Mouse (Mus musculus) gastrocnemius, postnatal 4 days (tissue): ENCODE results near the gene Chd3. TPM values are rescaled to one million over a fixed set of nuclear protein-coding genes. Genes with fewer than 3 reads are reported as not detected.
"Not testable (repeated sequence)": the region's sequence is repeated elsewhere in the genome, so short reads cannot be mapped to it uniquely, and the experiment has no call there.

Experiments
- DNase-seq, 2 experiments: peaks; one replicate each; pipeline ENCODE4 v3.0.0; 2021 to 2022; ENCODE audit warnings: low spot score in 2 of 2, mixed read lengths in 2 of 2
- total RNA-seq, 2 experiments: library from RNA; stranded (reverse); gene quantifications; 2 replicates each; pipeline ENCODE4 v1.2.3; 2021

The Chd3 gene
- total RNA-seq, 2 experiments from 2014 or later = 73.0 to 80.8 TPM

GRCm38 (mm10) chr11:69406867-69407723, 37.9 kb upstream of the Chd3 start:
- no peak for DNase-seq

- no peak for DNase-seq
Observed at GRCm38 (mm10) chr11:69406282-69406681, 37.1 kb upstream of the Chd3 start.

DNA sequence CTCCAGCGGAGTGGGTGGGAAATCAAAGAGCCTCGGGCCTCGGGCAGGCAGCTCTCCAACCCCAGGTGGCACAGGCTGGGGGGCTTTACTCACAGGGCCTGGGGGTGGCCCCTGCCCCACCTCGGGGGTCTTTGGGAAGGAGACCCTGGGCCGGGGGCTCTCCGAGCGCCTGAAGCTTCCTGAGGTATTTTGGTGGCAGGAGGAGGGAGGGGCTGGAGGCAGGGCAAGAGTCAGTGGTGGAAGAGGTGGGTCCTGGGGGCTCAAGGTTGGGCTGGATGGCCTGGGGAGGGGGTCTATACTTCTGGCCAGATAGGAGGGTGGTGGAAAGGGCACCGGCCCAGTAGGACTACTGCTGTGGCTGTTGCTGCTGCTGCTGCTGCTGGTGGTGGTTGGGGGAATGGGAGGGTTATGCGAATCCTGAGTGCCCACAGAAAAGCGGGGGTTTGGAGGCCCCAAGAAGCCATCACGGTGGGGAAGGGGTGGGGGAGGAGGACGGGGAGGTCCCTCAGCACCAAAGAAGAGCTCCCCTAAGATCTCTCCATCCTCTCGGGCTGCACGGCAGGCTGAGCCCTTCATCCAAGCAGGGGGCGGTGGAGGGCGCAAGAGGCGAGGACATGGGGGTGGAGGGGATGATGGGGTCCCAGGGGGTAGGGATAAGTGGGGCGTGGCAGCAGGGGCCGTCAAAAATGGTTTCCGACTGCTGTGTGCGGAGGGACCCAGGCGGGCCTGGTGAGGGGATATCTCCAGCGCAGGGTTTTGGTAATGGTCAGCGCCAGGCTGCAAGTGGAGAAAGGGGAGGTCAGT, 36.4 kb upstream of the Chd3 start:
- peak in 1 of 2 experiments; percentile 18 for DNase-seq

DNA sequence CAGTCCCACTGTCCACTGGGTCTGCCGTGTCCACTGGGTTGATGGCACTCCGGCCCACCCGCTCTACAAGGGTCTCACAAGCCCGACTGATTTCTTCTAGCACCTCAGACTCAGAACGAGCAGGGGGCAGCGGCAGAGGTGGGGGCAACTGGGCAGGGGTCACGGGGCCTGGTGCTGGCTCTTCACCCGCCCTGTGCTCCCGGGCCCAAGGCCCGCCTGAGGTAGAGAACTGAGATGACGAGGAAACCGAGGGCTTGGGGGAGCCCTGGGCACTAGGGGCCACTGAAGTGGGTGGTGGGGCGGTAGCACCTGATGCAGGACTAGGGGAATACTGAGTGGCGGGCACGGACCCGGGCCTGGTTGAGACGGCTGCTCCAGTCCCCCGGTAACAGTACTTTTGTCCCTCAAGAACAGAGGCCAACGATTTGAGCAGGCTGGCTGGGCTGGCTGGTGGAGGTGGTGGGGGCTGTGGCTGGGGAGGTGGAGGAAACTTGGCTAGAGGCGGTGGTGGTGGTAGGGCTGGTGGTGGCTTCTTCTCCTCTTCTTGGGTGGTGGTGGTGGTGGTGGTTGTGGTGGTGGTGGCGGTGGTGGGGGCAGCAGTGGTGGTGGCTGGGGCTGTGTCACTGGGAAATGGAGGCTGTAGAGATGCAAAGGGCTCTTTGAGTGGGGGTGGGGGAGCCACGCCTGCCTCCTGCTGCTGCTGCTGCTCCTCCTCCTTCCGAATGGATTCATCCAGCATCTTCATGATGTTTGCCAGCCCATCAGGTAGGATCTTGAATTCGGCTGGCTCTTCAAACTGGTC, 35.6 kb upstream of the Chd3 start:
- peak in 1 of 2 experiments; percentile 18 for DNase-seq

DNA sequence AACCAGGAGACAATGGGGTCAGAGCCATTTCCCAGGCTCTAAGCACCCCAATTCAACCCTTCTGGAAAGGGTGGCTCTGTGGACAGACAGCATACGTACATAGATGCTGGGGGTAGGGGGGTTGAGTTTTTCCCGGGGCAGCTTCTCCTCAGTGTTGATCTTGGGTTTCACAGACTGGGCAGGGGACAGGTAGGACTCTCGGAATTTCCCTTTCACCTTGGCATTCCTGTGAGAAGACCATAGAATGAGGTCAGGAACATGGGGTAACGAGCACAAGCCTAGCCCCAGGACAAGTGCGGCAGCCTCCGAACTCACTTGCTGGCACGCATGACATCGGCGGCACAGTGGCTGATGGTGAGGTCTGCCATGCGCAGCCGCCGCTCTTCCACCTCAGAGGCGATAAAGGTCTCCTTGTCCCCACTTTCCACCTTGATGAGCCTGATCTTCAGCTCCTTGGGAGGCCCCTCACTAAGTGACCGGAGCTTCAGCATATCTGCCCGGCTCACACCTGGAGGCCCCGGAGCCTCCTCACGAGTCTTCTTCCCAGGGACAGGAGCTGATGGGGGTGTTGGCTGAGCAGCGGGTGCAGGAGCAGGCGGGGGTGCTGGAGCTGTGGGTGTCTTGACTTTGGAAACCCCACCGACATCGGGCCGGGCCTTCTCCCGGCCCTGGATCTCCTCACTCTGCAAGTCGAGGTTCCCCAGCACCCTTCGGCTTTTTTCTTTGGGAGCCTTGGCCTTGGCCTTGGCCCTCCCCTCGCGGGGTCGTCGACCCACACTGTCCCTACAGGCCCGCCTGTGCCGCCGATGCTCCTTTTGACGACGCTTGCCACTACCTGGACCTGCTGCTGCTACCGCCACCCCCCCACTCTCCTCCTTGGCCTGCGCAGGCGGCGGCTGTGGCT, 34.7 kb upstream of the Chd3 start:
- DNase-seq = peak in 1 of 2 experiments; percentile 21

DNA sequence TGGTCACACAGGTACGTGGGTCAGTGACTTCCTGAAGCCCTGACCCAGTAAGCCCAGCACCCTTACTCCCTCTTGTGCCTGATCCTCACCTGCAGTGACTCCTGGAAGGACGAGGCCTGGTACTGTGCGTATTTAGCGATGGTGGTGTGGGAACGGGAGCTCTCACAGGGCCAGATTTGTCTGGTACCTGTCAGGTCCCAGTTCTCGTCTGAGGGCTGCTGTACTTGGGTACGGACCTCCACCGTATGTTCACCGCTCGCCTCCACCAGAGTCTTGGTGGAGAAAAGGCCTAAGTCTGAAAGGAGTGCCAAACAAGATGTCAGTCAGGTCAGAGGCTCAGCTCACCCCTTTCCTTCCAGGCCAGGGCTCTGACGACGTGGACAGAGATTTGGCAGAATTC, 32.8 kb upstream of the Chd3 start:
- no peak for DNase-seq

GRCm38 (mm10) chr11:69401210-69401637, 32.0 kb upstream of the Chd3 start:
- DNase-seq = peak; percentile 62 to 84

- DNase-seq = peak in 1 of 2 experiments; percentile 16
Observed at GRCm38 (mm10) chr11:69400083-69400850, 31.1 kb upstream of the Chd3 start.

GRCm38 (mm10) chr11:69399201-69400082, 30.2 kb upstream of the Chd3 start:
- peak; percentile 20 to 25 for DNase-seq

DNA sequence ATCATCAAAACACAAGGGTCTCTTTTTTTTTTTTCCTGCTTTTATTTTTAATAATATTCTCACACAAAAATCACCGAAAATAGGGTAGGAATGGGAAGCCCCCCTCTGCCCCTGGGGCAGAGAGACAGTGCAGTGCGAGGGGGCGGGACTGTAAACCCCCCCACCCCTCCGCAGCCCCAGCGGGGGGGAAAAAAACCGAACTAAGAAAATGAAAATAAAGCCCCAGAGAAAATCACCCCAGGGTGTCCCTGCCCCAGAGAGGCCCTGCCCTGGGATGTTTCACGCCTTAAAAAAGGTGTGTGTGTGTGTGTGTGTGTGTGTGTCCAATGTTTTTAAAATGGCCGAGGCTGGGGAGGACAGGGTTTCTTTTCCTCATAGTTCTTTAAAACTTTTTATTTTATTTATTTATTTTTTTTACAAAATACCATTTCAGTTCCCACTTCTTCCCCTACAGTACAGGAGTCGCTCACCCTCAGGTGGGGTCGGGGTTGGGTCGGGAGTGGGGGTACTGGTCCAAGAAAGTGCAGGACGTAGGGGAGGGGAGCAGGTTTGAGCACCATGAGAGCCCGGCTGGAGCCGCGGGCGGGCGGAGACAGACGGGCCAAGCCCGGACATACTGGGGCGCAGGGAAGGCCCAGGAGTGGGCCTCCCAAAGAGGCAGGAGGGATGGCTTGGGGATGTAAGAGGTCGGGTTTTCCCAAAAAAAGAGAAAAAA, 29.4 kb upstream of the Chd3 start:
- peak in 1 of 2 experiments; percentile 19 for DNase-seq

- peak in 1 of 2 experiments; percentile 24 for DNase-seq
Observed at GRCm38 (mm10) chr11:69398059-69398458, 28.9 kb upstream of the Chd3 start, which contains the start of gene Tmem88. Gene Tmem88, minus strand, starts transcription at chr11:69398234.

DNA sequence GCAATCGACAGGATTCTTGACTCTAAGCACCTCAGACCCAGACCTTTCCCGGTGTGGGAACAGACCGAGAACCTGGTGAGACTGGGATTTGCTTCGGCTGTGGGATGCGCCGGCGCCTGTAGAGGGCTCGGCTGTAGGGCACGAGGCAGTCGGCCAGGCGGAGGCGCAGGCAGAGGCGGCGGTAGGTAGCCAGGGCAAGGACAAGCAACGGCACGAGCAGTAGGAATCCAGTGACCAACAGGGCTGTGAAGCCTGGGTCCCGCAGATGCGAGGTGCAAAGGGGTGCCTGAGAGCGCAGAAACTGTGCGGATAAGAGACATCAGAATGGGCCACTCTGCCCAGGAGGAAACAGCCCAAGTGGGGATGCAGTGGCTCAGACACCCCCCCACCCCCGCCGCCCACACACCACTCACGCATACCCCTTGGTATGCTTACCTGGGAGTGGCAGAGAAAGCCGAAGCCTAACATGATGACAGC, 28.4 kb upstream of the Chd3 start:
- peak in 1 of 2 experiments; percentile 27 for DNase-seq

DNA sequence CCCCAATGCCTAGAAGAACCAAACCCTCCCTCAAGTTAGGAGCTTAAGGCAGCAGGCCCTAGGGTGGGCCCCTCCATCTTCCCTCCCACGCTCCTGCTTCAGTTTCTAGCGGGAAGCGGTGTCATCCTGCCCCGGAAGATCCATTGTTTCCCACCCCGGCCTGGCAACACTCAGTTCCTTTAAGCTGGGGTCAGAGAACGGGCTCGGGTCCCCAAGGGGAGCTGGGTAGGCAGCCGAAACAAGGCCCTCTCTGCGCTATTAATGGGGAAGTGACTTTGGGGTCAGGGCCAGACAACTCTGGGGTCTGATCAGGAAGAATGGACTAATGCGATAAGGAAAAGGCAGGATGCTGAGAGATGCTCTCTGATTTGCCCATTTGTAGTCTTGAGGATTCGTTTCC, 27.6 kb upstream of the Chd3 start:
- peak in 1 of 2 experiments; percentile 38 for DNase-seq

GRCm38 (mm10) chr11:69395634-69396373, 26.6 kb upstream of the Chd3 start:
- peak; percentile 86 to 95 for DNase-seq

GRCm38 (mm10) chr11:69395235-69395633, 26.0 kb upstream of the Chd3 start, which contains the start of the genes Naa38 and Cyb5d1:
Gene Naa38, plus strand, starts transcription at chr11:69395487.
Gene Cyb5d1, minus strand, starts transcription at chr11:69395631.
- peak in 1 of 2 experiments; percentile 89 for DNase-seq

GRCm38 (mm10) chr11:69394591-69395167, 25.5 kb upstream of the Chd3 start:
- DNase-seq = not testable (repeated sequence)
